Mouse (Mus musculus) neutrophil, adult 5-6 weeks (primary cell): Measurements from ENCODE around the gene Pnkd. TPM values are rescaled to one million over a fixed set of nuclear protein-coding genes. Genes with fewer than 3 reads are reported as not detected.
"Not testable (repeated sequence)": the region's sequence is repeated elsewhere in the genome, so short reads cannot be mapped to it uniquely, and the experiment has no call there.

Experiments used
- ATAC-seq: fragments of 151-379, 151-347 bp; 2 replicates; pipeline ENCODE4 v1.8.0; 2017; ENCODE audit warnings: mild to moderate bottlenecking, moderate TSS enrichment; ENCODE audit not compliant: insufficient number of reproducible peaks, poor library complexity, low FRiP score, severe bottlenecking; ENCODE audit errors: extremely low read depth
- total RNA-seq: library from RNA; stranded (forward); fragments of 200-1000 nt; gene quantifications from 2 replicates; pipeline ENCODE4 v1.2.3, GENCODE M21; 2017

The Pnkd gene
- total RNA-seq, 1 experiment from 2014 or later: 12.7 TPM

GRCm38 (mm10) chr1:74313049-74313692 is 28.4 kb downstream of the Pnkd start:
- ATAC-seq: peak; percentile 94

GRCm38 (mm10) chr1:74314796-74315195 is 30.1 kb downstream of the Pnkd start:
- no peak for ATAC-seq

- ATAC-seq: no peak
Measured at GRCm38 (mm10) chr1:74316114-74316827, 31.5 kb downstream of the Pnkd start.

- no peak for ATAC-seq
Measured at GRCm38 (mm10) chr1:74318711-74319110, 34.0 kb downstream of the Pnkd start.

GRCm38 (mm10) chr1:74321396-74321795 is 36.7 kb downstream of the Pnkd start:
- ATAC-seq: no peak

- not testable (repeated sequence) for ATAC-seq
Measured at GRCm38 (mm10) chr1:74326916-74327315, 42.2 kb downstream of the Pnkd start.

GRCm38 (mm10) chr1:74329899-74330431 is 45.2 kb downstream of the Pnkd start:
- no peak for ATAC-seq

GRCm38 (mm10) chr1:74331046-74331681 is 46.4 kb downstream of the Pnkd start:
- ATAC-seq: no peak

GRCm38 (mm10) chr1:74332241-74332763 is 47.6 kb downstream of the Pnkd start:
- ATAC-seq: peak; percentile 92

- ATAC-seq: no peak
Measured at GRCm38 (mm10) chr1:74332930-74333329, 48.2 kb downstream of the Pnkd start.

GRCm38 (mm10) chr1:74334607-74335006 is 49.9 kb downstream of the Pnkd start:
- no peak for ATAC-seq

- no peak for ATAC-seq
Measured at GRCm38 (mm10) chr1:74335033-74335432, 50.3 kb downstream of the Pnkd start.

- ATAC-seq: no peak
Measured at GRCm38 (mm10) chr1:74335436-74336170, 50.9 kb downstream of the Pnkd start.

- ATAC-seq: no peak
Measured at GRCm38 (mm10) chr1:74337241-74337771, 52.6 kb downstream of the Pnkd start.

GRCm38 (mm10) chr1:74338013-74338412 is 53.3 kb downstream of the Pnkd start:
- no peak for ATAC-seq

- ATAC-seq: no peak
Measured at GRCm38 (mm10) chr1:74338626-74339025, 53.9 kb downstream of the Pnkd start.

- no peak for ATAC-seq
Measured at GRCm38 (mm10) chr1:74339917-74340316, 55.2 kb downstream of the Pnkd start.

- ATAC-seq: no peak
Measured at GRCm38 (mm10) chr1:74340361-74340764, 55.6 kb downstream of the Pnkd start.

- not testable (repeated sequence) for ATAC-seq
Measured at GRCm38 (mm10) chr1:74340992-74341391, 56.3 kb downstream of the Pnkd start.
